Mouse (Mus musculus) forebrain, embryonic 11.5 days (tissue): Measurements from ENCODE around the gene Rab14. TPM values are rescaled to one million over a fixed set of nuclear protein-coding genes. Genes with fewer than 3 reads are reported as not detected.

Source experiments
- ATAC-seq: fragments of 200-750 bp; cut with Nextera tagmentation; replicated peaks from 2 replicates; pipeline ENCODE4 v1.8.0; 2017; ENCODE audit warnings: moderate TSS enrichment; ENCODE audit not compliant: low FRiP score
- DNase-seq: peaks from one replicate; pipeline ENCODE4 v3.0.0-alpha.2; 2017; ENCODE audit warnings: low spot score
- H3K27ac ChIP-seq: fragments of 300-500 bp; sonication (generic); 2 replicates; pipeline ENCODE4 v1.5.1; 2014; ENCODE audit warnings: low read depth, low read length
- H3K27me3 ChIP-seq: fragments of 300-500 bp; sonication (generic); 2 replicates; pipeline ENCODE4 v1.6.1; 2014; ENCODE audit warnings: mild to moderate bottlenecking, low read length, mixed read lengths; ENCODE audit not compliant: control insufficient read depth, insufficient read depth
- H3K36me3 ChIP-seq: fragments of 300-500 bp; sonication (generic); 2 replicates; pipeline ENCODE4 v1.6.1; 2014; ENCODE audit warnings: mild to moderate bottlenecking, low read length, moderate library complexity, mixed read lengths; ENCODE audit not compliant: control insufficient read depth, insufficient read depth
- H3K4me1 ChIP-seq: fragments of 300-500 bp; sonication (generic); replicated peaks from 2 replicates; pipeline ENCODE4 v1.6.1; 2014; ENCODE audit warnings: low read length, mixed read lengths; ENCODE audit not compliant: control insufficient read depth, insufficient read depth
- H3K4me2 ChIP-seq: fragments of 300-500 bp; sonication (generic); 2 replicates; pipeline ENCODE4 v1.6.1; 2014; ENCODE audit warnings: low read depth, mild to moderate bottlenecking, low read length, moderate library complexity, mixed read lengths; ENCODE audit not compliant: severe bottlenecking
- H3K4me3 ChIP-seq: fragments of 300-500 bp; sonication (generic); 2 replicates; pipeline ENCODE4 v1.5.1; 2014; ENCODE audit warnings: low read depth, low read length
- H3K9ac ChIP-seq: fragments of 300-500 bp; sonication (generic); 2 replicates; pipeline ENCODE4 v1.6.1; 2014; ENCODE audit warnings: low read length
- H3K9me3 ChIP-seq: fragments of 300-500 bp; sonication (generic); 2 replicates; pipeline ENCODE4 v1.6.1; 2016; ENCODE audit warnings: low read length, mixed read lengths; ENCODE audit not compliant: control insufficient read depth
- WGBS: fragments of 180-500 bp; shearing (Covaris S2); extraction: QIAGEN DNeasy Blood & Tissue Kit; methylation state at CpG from one replicate; pipeline ENCODE4 v1.1.7; 2014; 5-methylcytosine and 5-hydroxymethylcytosine counted together
- polyA plus RNA-seq: library from polyadenylated mRNA; unstranded; fragments of >200 nt; fragmentation: Nextera tagmentation; extraction: Ambion mirVana; gene quantifications from 2 replicates; pipeline ENCODE4 v1.2.1, GENCODE M21; 2014

Rab14 gene
- polyA plus RNA-seq, 1 experiment from 2014 or later = 271 TPM

DNA sequence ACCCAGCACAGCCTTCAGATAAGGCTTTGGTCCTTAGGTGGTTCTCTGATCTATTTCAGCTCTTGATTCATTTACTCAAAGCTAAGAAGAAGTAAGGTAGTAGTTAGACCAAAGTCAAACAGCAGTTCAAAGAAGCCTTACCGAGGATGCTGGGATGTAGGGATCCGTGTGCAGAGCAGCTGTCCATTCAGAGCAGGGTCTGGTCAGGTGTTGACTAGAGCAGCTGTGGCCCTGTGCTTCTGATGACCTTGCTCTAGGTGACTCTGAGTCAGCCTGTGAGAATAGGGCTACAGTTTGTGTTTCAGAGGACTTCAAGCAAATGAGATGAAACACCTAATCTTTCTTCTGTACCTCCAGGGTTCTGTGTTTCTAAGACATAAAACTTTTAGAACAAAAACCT, 31.5 kb downstream of the Rab14 start:
- WGBS = 90% methylated on average over 2 of the region's 2 CpGs
- H3K36me3 ChIP-seq = peaks cover 14% of the 10 kb centered on the region; the same call in 1 of the 2 replicates
- no peaks in the 10 kb centered on the region for H3K4me1 ChIP-seq
- no peak overlapping the region for H3K9ac ChIP-seq
- ATAC-seq (no peak), DNase-seq (no peak)
- no peak overlapping the region for H3K4me2 ChIP-seq
- H3K27me3 ChIP-seq = no peaks in the 10 kb centered on the region
- no peak overlapping the region for H3K27ac ChIP-seq
- no peak overlapping the region for H3K4me3 ChIP-seq
- H3K9me3 ChIP-seq = no peaks in the 10 kb centered on the region

DNA sequence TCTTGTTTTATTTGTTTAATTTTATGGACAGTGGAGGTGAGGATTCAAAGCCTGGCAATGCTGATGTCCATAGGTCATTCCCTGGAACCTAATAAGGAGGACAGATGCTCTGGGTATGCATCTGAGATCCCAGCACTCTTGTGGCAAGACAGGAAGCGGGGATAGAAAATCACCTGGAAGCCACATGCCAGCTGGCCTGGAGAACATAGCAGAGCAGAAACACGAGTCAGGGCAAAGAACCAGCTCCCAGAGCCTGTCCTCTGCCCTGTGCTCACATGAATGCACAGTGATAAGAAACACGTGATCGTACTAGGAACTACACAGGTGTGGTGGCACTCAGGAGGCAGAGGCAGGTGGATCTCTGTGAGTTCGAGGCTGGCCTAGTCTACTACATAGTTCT, 34.1 kb downstream of the Rab14 start:
- Histone ChIP-seq H3K9me3 (no peaks in the 10 kb centered on the region), H3K4me1 (no peaks in the 10 kb centered on the region), H3K4me2 (no peak overlapping the region), H3K4me3 (no peak overlapping the region), H3K36me3 (peaks cover 16% of the 10 kb centered on the region; the same call in 1 of the 2 replicates), H3K9ac (no peak overlapping the region), H3K27me3 (no peaks in the 10 kb centered on the region), H3K27ac (no peak overlapping the region)
- WGBS = 92% methylated on average over 5 of the region's 5 CpGs
- ATAC-seq (no peak), DNase-seq (no peak)

DNA sequence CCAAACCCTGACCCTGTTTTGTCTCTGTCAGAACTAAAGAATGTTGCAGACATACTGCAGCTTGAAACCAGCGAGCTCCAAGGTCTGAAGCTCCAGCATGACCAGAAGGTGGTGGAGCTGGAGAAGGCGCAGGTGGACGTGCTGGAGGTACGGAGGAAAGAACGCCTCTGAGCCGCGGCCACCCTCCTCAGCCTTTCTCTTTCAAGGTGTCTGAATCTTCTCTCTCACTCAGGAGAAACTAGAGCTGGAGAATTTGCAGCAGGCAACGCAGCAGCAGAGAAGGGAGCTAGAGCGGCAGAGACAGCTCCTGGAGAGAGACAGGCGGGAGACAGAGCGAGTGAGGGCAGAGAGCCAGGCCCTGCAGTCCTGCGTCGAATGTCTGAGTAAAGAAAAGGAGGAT, 35.5 kb downstream of the Rab14 start:
- Histone ChIP-seq H3K4me1 (no peaks in the 10 kb centered on the region), H3K4me2 (no peak overlapping the region), H3K9me3 (no peaks in the 10 kb centered on the region), H3K27me3 (no peaks in the 10 kb centered on the region), H3K9ac (no peak overlapping the region), H3K36me3 (peaks cover 14% of the 10 kb centered on the region; the same call in 1 of the 2 replicates), H3K27ac (no peak overlapping the region), H3K4me3 (no peak overlapping the region)
- DNase-seq (no peak), ATAC-seq (no peak)
- 94% methylated on average over 13 of the region's 13 CpGs for WGBS

DNA sequence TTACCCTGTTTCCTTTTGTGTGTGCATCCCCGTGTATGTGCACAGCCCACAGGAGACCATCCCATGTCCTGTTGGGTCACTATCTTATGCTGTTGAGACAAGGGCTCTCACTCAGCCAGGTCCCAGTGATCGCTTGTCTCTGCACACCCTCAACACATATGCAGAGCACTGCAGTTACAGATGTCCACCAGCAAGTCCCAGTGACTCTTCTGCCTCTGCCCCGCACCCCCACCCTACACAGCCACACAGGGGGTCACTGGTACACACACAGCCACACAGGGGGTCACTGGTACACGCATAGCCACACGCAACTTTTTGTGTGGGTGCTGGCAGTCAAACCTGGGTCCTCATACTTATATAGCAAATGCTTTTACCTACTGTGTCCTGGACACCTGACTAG, 37.5 kb downstream of the Rab14 start:
- Histone ChIP-seq H3K9ac (no peak overlapping the region), H3K36me3 (peaks cover 12% of the 10 kb centered on the region; the same call in 1 of the 2 replicates), H3K9me3 (no peaks in the 10 kb centered on the region), H3K4me2 (no peak overlapping the region), H3K4me1 (no peaks in the 10 kb centered on the region), H3K27me3 (no peaks in the 10 kb centered on the region), H3K27ac (no peak overlapping the region), H3K4me3 (no peak overlapping the region)
- DNase-seq (no peak), ATAC-seq (no peak)
- 94% methylated on average over 5 of the region's 5 CpGs for WGBS

- no peaks in the 10 kb centered on the region for H3K4me1 ChIP-seq
- 87% methylated on average over 4 of the region's 4 CpGs for WGBS
- DNase-seq (no peak), ATAC-seq (no peak)
- H3K36me3 ChIP-seq = peaks cover 9% of the 10 kb centered on the region; the same call in 1 of the 2 replicates
- no peak overlapping the region for H3K4me2 ChIP-seq
- no peaks in the 10 kb centered on the region for H3K9me3 ChIP-seq
- no peak overlapping the region for H3K27ac ChIP-seq
- H3K4me3 ChIP-seq = no peak overlapping the region
- no peaks in the 10 kb centered on the region for H3K27me3 ChIP-seq
- H3K9ac ChIP-seq = no peak overlapping the region
Measured at GRCm38 (mm10) chr2:35161846-35162488, 39.0 kb downstream of the Rab14 start.

DNA sequence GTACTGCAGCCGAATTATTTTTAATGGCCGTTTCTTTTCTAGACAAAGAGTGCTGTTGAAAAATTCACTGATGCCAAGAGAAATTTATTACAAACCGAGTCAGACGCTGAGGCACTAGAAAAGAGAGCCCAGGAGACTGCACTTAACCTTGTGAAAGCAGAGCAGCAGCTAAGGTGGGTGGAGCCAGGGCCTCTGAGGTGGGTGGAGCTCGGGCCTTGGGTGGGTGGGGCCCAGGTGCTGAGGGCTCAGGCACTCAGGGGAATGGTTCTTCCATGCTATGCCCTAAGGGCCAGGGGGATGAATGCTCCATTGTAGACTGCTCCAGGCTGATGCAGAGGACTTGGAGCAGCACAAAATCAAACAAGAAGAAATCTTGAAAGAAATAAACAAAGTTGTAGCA, 40.7 kb downstream of the Rab14 start:
- ATAC-seq = no peak
- no peaks in the 10 kb centered on the region for H3K27me3 ChIP-seq
- H3K36me3 ChIP-seq = peaks cover 4% of the 10 kb centered on the region; the same call in 1 of the 2 replicates
- no peak for DNase-seq
- no peak overlapping the region for H3K4me2 ChIP-seq
- no peak overlapping the region for H3K4me3 ChIP-seq
- no peak overlapping the region for H3K9ac ChIP-seq
- H3K27ac ChIP-seq = no peak overlapping the region
- H3K4me1 ChIP-seq = no peaks in the 10 kb centered on the region
- WGBS = 66% methylated on average over 5 of the region's 5 CpGs
- no peaks in the 10 kb centered on the region for H3K9me3 ChIP-seq

DNA sequence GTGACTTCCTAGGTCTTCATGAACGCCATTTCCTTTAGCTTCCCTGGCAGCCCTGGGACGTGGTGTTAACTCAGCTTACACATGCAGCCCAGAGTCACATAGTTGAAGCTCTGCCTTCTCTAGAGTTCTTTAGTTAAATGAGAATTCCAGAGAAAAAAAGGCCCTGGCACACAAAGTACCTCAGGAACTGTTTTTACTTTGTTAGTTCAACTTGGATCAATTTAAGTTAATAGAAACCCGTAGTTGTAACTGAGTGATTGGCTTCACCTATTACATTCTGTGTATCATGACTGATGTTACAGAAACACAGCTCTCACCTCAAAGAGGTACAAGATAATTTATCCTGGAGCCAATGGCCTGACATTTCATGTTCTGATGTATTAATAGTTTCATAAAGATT, 42.6 kb downstream of the Rab14 start:
- Histone ChIP-seq H3K9me3 (no peaks in the 10 kb centered on the region), H3K9ac (no peak overlapping the region), H3K4me3 (no peak overlapping the region), H3K27ac (no peak overlapping the region), H3K4me2 (no peak overlapping the region), H3K4me1 (no peaks in the 10 kb centered on the region), H3K36me3 (peaks cover 4% of the 10 kb centered on the region; the same call in 1 of the 2 replicates), H3K27me3 (no peaks in the 10 kb centered on the region)
- DNase-seq (no peak), ATAC-seq (no peak)
- 90% methylated on average over 3 of the region's 3 CpGs for WGBS

DNA sequence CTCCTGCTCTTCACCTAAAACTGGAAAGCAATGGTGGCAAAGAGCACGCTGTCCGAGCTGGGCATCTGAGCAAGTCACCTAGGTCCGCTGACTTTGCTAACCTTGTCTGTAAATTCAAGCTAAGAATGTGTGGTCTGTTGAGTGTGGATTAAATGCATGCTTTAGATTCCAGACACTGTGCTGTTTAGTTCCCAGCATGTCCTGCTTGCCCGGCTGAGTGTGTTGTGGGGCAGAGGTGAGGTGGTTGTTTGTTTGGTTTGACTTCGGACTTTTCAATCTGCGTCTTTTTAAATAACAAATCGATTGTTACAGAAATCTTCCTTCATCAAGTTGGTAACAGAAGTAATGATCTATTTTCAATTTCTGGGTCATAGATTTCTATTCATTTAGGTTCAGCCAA, 43.1 kb downstream of the Rab14 start:
- no peak overlapping the region for H3K4me3 ChIP-seq
- no peak overlapping the region for H3K4me2 ChIP-seq
- H3K36me3 ChIP-seq = peaks cover 6% of the 10 kb centered on the region; the same call in 1 of the 2 replicates
- DNase-seq (no peak), ATAC-seq (no peak)
- no peaks in the 10 kb centered on the region for H3K4me1 ChIP-seq
- 91% methylated on average over 7 of the region's 7 CpGs for WGBS
- H3K9me3 ChIP-seq = no peaks in the 10 kb centered on the region
- no peak overlapping the region for H3K27ac ChIP-seq
- no peaks in the 10 kb centered on the region for H3K27me3 ChIP-seq
- no peak overlapping the region for H3K9ac ChIP-seq

DNA sequence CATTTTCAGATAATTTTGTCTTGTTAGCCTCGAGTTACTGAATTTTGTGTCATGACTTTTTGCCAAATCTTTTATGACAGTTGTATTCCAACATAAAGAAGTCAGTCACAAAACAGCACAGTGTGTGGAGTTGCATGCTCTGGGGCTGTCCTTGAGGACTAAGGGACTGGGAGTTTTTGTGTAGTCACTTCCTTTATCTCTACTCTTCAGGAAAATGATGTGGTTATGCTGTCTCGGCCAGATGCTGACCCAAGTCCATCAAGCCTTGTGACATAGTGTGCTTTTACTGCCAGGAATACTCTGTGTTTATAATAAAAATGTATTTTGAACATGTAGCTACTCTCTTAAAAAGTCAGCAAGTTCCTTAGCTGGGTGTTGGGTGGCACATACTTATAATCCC, 43.9 kb downstream of the Rab14 start:
- no peak overlapping the region for H3K27ac ChIP-seq
- no peak overlapping the region for H3K4me3 ChIP-seq
- no peak overlapping the region for H3K4me2 ChIP-seq
- 90% methylated on average over 2 of the region's 2 CpGs for WGBS
- no peaks in the 10 kb centered on the region for H3K4me1 ChIP-seq
- H3K27me3 ChIP-seq = no peaks in the 10 kb centered on the region
- H3K9me3 ChIP-seq = no peaks in the 10 kb centered on the region
- DNase-seq = no peak
- peaks cover 6% of the 10 kb centered on the region; the same call in 1 of the 2 replicates for H3K36me3 ChIP-seq
- ATAC-seq = no peak
- H3K9ac ChIP-seq = no peak overlapping the region
